Mouse (Mus musculus) kidney, adult 2 months (tissue): Measurements from ENCODE around the gene Aars2. TPM values are rescaled to one million over a fixed set of nuclear protein-coding genes. Genes with fewer than 3 reads are reported as not detected.

Experiments
- DNase-seq: peaks from one replicate; pipeline ENCODE4 v3.0.0; 2021
- H3K27ac ChIP-seq: fragments of 200-500 bp; 2 replicates; pipeline ENCODE4 v1.5.1; 2012; ENCODE audit warnings: low read depth, low read length, control low read depth, inconsistent platforms; ENCODE audit not compliant: insufficient read depth
- H3K27me3 ChIP-seq: fragments of 200-500 bp; replicated peaks from 2 replicates; pipeline ENCODE4 v1.6.1; 2012; ENCODE audit warnings: mild to moderate bottlenecking, moderate library complexity, low read length, inconsistent platforms; ENCODE audit not compliant: control insufficient read depth, insufficient read depth
- H3K36me3 ChIP-seq: fragments of 200-500 bp; 2 replicates; pipeline ENCODE4 v1.6.1; 2012; ENCODE audit warnings: mild to moderate bottlenecking, moderate library complexity, low read length, inconsistent platforms; ENCODE audit not compliant: control insufficient read depth, insufficient read depth
- H3K4me1 ChIP-seq: fragments of 200-500 bp; 2 replicates; pipeline ENCODE4 v1.6.1; 2011; ENCODE audit warnings: low read length; ENCODE audit not compliant: control insufficient read depth, insufficient read depth
- H3K4me3 ChIP-seq: fragments of 200-500 bp; 2 replicates; pipeline ENCODE4 v1.5.1; 2011; ENCODE audit warnings: mild to moderate bottlenecking, low read depth, low read length, control low read depth; ENCODE audit not compliant: insufficient read depth
- CTCF ChIP-seq: fragments of 200-500 bp; conservative IDR thresholded peaks from 2 replicates; pipeline ENCODE4 v1.5.1; 2011; ENCODE audit warnings: low read depth, mild to moderate bottlenecking, control low read depth, low read length, moderate library complexity, mixed read lengths; ENCODE audit not compliant: insufficient read depth, insufficient read length
- POLR2A ChIP-seq: fragments of 200-500 bp; IDR thresholded peaks from one replicate; pipeline ENCODE4 v1.6.1; 2011; ENCODE audit warnings: low read depth, low read length, control low read depth
- WGBS: fragments of 180-500 bp; shearing (Covaris S2); methylation state at CpG from one replicate; pipeline ENCODE4 v1.1.7; 2018; 5-methylcytosine and 5-hydroxymethylcytosine counted together
- polyA plus RNA-seq: library from polyadenylated mRNA; depleted of rRNA; stranded (reverse); fragments of >200 nt; gene quantifications from 2 replicates; pipeline ENCODE4 v1.2.3, GENCODE M21; 2012; rRNA removed

Gene Aars2
- polyA plus RNA-seq, 1 experiment, result 16.2 TPM

- no peak overlapping the region for H3K27ac ChIP-seq
- DNase-seq, result no peak
- no peaks in the 10 kb centered on the region for H3K27me3 ChIP-seq
- no peak for TF ChIP-seq CTCF
- TF ChIP-seq POLR2A, result no peak
- WGBS, result 84% methylated on average over 1 of the region's 1 CpGs
- H3K4me3 ChIP-seq, result no peak overlapping the region
- H3K4me1 ChIP-seq, result peaks cover 2% of the 10 kb centered on the region; the same call in 1 of the 2 replicates
- peaks cover 32% of the 10 kb centered on the region for H3K36me3 ChIP-seq
Observed at GRCm38 (mm10) chr17:45566031-45566359, 59.4 kb downstream of the Aars2 start.

- Histone ChIP-seq H3K4me1 (peaks cover 7% of the 10 kb centered on the region; the same call in 1 of the 2 replicates), H3K27me3 (no peaks in the 10 kb centered on the region), H3K36me3 (peaks cover 37% of the 10 kb centered on the region), H3K4me3 (no peak overlapping the region), H3K27ac (0 out of 2 replicates have a peak overlapping the region, but pooled peaks have one; percentile 17)
- TF ChIP-seq POLR2A, result no peak
- TF ChIP-seq CTCF, result no peak
- no peak for DNase-seq
- WGBS, result 68% methylated on average over 18 of the region's 18 CpGs
Observed at GRCm38 (mm10) chr17:45566360-45567161, 59.9 kb downstream of the Aars2 start.

- 42% methylated on average over 4 of the region's 4 CpGs for WGBS
- Histone ChIP-seq H3K4me1 (peaks cover 7% of the 10 kb centered on the region; the same call in 1 of the 2 replicates), H3K4me3 (no peak overlapping the region), H3K27ac (0 out of 2 replicates have a peak overlapping the region, but pooled peaks have one; percentile 17), H3K27me3 (no peaks in the 10 kb centered on the region), H3K36me3 (peaks cover 37% of the 10 kb centered on the region)
- no peak for DNase-seq
- TF ChIP-seq CTCF (no peak), POLR2A (peak; percentile 3)
Observed at GRCm38 (mm10) chr17:45567162-45567601, 60.5 kb downstream of the Aars2 start.

- WGBS, result 85% methylated on average over 12 of the region's 12 CpGs
- H3K27ac ChIP-seq, result no peak overlapping the region
- TF ChIP-seq CTCF, result no peak
- no peak for TF ChIP-seq POLR2A
- no peaks in the 10 kb centered on the region for H3K27me3 ChIP-seq
- peaks cover 37% of the 10 kb centered on the region for H3K36me3 ChIP-seq
- DNase-seq, result no peak
- H3K4me3 ChIP-seq, result no peak overlapping the region
- H3K4me1 ChIP-seq, result peaks cover 7% of the 10 kb centered on the region; the same call in 1 of the 2 replicates
Observed at GRCm38 (mm10) chr17:45568990-45569389, 62.3 kb downstream of the Aars2 start.

- WGBS, result 79% methylated on average over 4 of the region's 4 CpGs
- no peaks in the 10 kb centered on the region for H3K27me3 ChIP-seq
- H3K27ac ChIP-seq, result no peak overlapping the region
- TF ChIP-seq CTCF (no peak), POLR2A (no peak)
- H3K4me3 ChIP-seq, result no peak overlapping the region
- peaks cover 37% of the 10 kb centered on the region for H3K36me3 ChIP-seq
- no peak for DNase-seq
- peaks cover 10% of the 10 kb centered on the region; the same call in 1 of the 2 replicates for H3K4me1 ChIP-seq
Observed at GRCm38 (mm10) chr17:45569999-45570398, 63.4 kb downstream of the Aars2 start.

Other genes with a start within 250 kb of the Aars2 start
- gene Cdc5l, start 73.1 kb upstream of the Aars2 start, polyA plus RNA-seq, result 8.9 and 10.9 TPM in 2 replicates
- gene Spats1, start 31.4 kb upstream of the Aars2 start, polyA plus RNA-seq, result 0.19 and 0.45 TPM in 2 replicates
- 0.08 and 0.09 TPM in 2 replicates for gene Tcte1, start 16.6 kb downstream of the Aars2 start, polyA plus RNA-seq
- gene Tmem151b, start 42.8 kb downstream of the Aars2 start, polyA plus RNA-seq, result 1.9 and 2.1 TPM in 2 replicates
- 4.3 and 5.8 TPM in 2 replicates for gene Nfkbie, start 48.9 kb downstream of the Aars2 start, polyA plus RNA-seq
- gene Slc35b2, start 57.0 kb downstream of the Aars2 start, polyA plus RNA-seq, result 75.5 and 96.1 TPM in 2 replicates
- gene Hsp90ab1, start 66.4 kb downstream of the Aars2 start, polyA plus RNA-seq, result 369 and 408 TPM in 2 replicates
- gene Slc29a1, start 92.8 kb downstream of the Aars2 start, polyA plus RNA-seq, result 89.5 and 90.4 TPM in 2 replicates
- 6.4 and 7.1 TPM in 2 replicates for gene Mymx, start 95.3 kb downstream of the Aars2 start, polyA plus RNA-seq
- 0.04 and 0.16 TPM in 2 replicates for gene Capn11, start 152.5 kb downstream of the Aars2 start, polyA plus RNA-seq
- 168 and 199 TPM in 2 replicates for gene Mrpl14, start 179.5 kb downstream of the Aars2 start, polyA plus RNA-seq
- gene Tmem63b, start 180.1 kb downstream of the Aars2 start, polyA plus RNA-seq, result 77.9 and 90.1 TPM in 2 replicates
- gene 1600014C23Rik, start 227.0 kb downstream of the Aars2 start, polyA plus RNA-seq, result not detected in 2 replicates